Mouse (Mus musculus) midbrain, embryonic 12.5 days (tissue): ENCODE measurements around the gene Cyld. TPM values are rescaled to one million over a fixed set of nuclear protein-coding genes. Genes with fewer than 3 reads are reported as not detected.

Experiments
- ATAC-seq: fragments of 200-750 bp; cut with Nextera tagmentation; 2 replicates; pipeline ENCODE4 v1.8.0; 2017; ENCODE audit warnings: low read depth, moderate TSS enrichment, moderate library complexity; ENCODE audit not compliant: low FRiP score
- H3K27ac ChIP-seq: fragments of 300-500 bp; sonication (generic); replicated peaks from 2 replicates; pipeline ENCODE4 v1.5.1; 2016; ENCODE audit warnings: mild to moderate bottlenecking
- H3K27me3 ChIP-seq: fragments of 300-500 bp; sonication (generic); 2 replicates; pipeline ENCODE4 v1.6.1; 2016; ENCODE audit warnings: mild to moderate bottlenecking
- H3K36me3 ChIP-seq: fragments of 300-500 bp; sonication (generic); 2 replicates; pipeline ENCODE4 v1.6.1; 2016
- H3K4me1 ChIP-seq: fragments of 300-500 bp; sonication (generic); 2 replicates; pipeline ENCODE4 v1.6.1; 2016
- H3K4me2 ChIP-seq: fragments of 300-500 bp; sonication (generic); replicated peaks from 2 replicates; pipeline ENCODE4 v1.6.1; 2016; ENCODE audit warnings: mild to moderate bottlenecking, moderate library complexity
- H3K4me3 ChIP-seq: fragments of 300-500 bp; sonication (generic); 2 replicates; pipeline ENCODE4 v1.5.1; 2016; ENCODE audit warnings: mild to moderate bottlenecking
- H3K9ac ChIP-seq: fragments of 300-500 bp; sonication (generic); replicated peaks from 2 replicates; pipeline ENCODE4 v1.6.1; 2016; ENCODE audit warnings: mild to moderate bottlenecking, moderate library complexity
- H3K9me3 ChIP-seq: fragments of 300-500 bp; sonication (generic); 2 replicates; pipeline ENCODE4 v1.6.1; 2016; ENCODE audit warnings: mild to moderate bottlenecking
- WGBS: fragments of 180-500 bp; shearing (Covaris S2); methylation state at CpG from one replicate; pipeline ENCODE4 v1.1.7; 2016; 5-methylcytosine and 5-hydroxymethylcytosine counted together
- polyA plus RNA-seq: library from polyadenylated mRNA; unstranded; fragments of >200 nt; fragmentation: Nextera tagmentation; extraction: Ambion mirVana; gene quantifications from 2 replicates; pipeline ENCODE4 v1.2.1, GENCODE M21; 2016

Cyld gene
- polyA plus RNA-seq, 1 experiment from 2014 or later: 16.8 TPM

GRCm38 (mm10) chr8:88671575-88671974, 25.3 kb upstream of the Cyld start:
- whole genome bisulfite sequencing: 91% methylated on average over 10 of the region's 10 CpGs
- ATAC-seq: no peak
- H3K27me3 ChIP-seq: no peaks in the 10 kb centered on the region
- peaks cover 15% of the 10 kb centered on the region for H3K4me1 ChIP-seq
- H3K4me3 ChIP-seq: no peak overlapping the region
- no peaks in the 10 kb centered on the region for H3K36me3 ChIP-seq
- H3K4me2 ChIP-seq: no peak overlapping the region
- H3K9me3 ChIP-seq: no peaks in the 10 kb centered on the region
- H3K9ac ChIP-seq: no peak overlapping the region
- H3K27ac ChIP-seq: no peak overlapping the region

- Histone ChIP-seq H3K36me3 (no peaks in the 10 kb centered on the region), H3K27ac (no peak overlapping the region), H3K9me3 (no peaks in the 10 kb centered on the region), H3K4me1 (peaks cover 4% of the 10 kb centered on the region), H3K9ac (no peak overlapping the region), H3K27me3 (no peaks in the 10 kb centered on the region), H3K4me2 (no peak overlapping the region), H3K4me3 (no peak overlapping the region)
- ATAC-seq: no peak
- WGBS: 86% methylated on average over 5 of the region's 5 CpGs
Observed at GRCm38 (mm10) chr8:88673859-88674258, 23.0 kb upstream of the Cyld start.

GRCm38 (mm10) chr8:88675372-88676165, 21.3 kb upstream of the Cyld start:
- H3K27ac ChIP-seq: no peak overlapping the region
- no peaks in the 10 kb centered on the region for H3K27me3 ChIP-seq
- H3K4me3 ChIP-seq: no peak overlapping the region
- H3K4me1 ChIP-seq: no peaks in the 10 kb centered on the region
- H3K9ac ChIP-seq: no peak overlapping the region
- no peak overlapping the region for H3K4me2 ChIP-seq
- WGBS: 86% methylated on average over 12 of the region's 12 CpGs
- no peaks in the 10 kb centered on the region for H3K36me3 ChIP-seq
- no peaks in the 10 kb centered on the region for H3K9me3 ChIP-seq
- no peak for ATAC-seq

- no peak overlapping the region for H3K9ac ChIP-seq
- H3K36me3 ChIP-seq: no peaks in the 10 kb centered on the region
- ATAC-seq: no peak
- no peaks in the 10 kb centered on the region for H3K9me3 ChIP-seq
- no peak overlapping the region for H3K4me3 ChIP-seq
- H3K4me1 ChIP-seq: no peaks in the 10 kb centered on the region
- H3K27me3 ChIP-seq: no peaks in the 10 kb centered on the region
- no peak overlapping the region for H3K27ac ChIP-seq
- 85% methylated on average over 8 of the region's 8 CpGs for WGBS
- no peak overlapping the region for H3K4me2 ChIP-seq
Observed at GRCm38 (mm10) chr8:88677071-88677470, 19.8 kb upstream of the Cyld start.

GRCm38 (mm10) chr8:88680566-88680965, 16.3 kb upstream of the Cyld start:
- Histone ChIP-seq H3K27me3 (no peaks in the 10 kb centered on the region), H3K4me3 (no peak overlapping the region), H3K9me3 (no peaks in the 10 kb centered on the region), H3K27ac (no peak overlapping the region), H3K4me2 (no peak overlapping the region), H3K9ac (no peak overlapping the region), H3K36me3 (no peaks in the 10 kb centered on the region), H3K4me1 (no peaks in the 10 kb centered on the region)
- 87% methylated on average over 2 of the region's 2 CpGs for WGBS
- ATAC-seq: no peak

GRCm38 (mm10) chr8:88681046-88681445, 15.8 kb upstream of the Cyld start:
- no peak for ATAC-seq
- WGBS: 92% methylated on average over 8 of the region's 8 CpGs
- H3K9ac ChIP-seq: no peak overlapping the region

GRCm38 (mm10) chr8:88683656-88684289, 13.1 kb upstream of the Cyld start:
- no peak overlapping the region for H3K9ac ChIP-seq
- H3K9me3 ChIP-seq: no peaks in the 10 kb centered on the region
- H3K4me3 ChIP-seq: no peak overlapping the region
- no peak overlapping the region for H3K4me2 ChIP-seq
- H3K4me1 ChIP-seq: no peaks in the 10 kb centered on the region
- ATAC-seq: no peak
- H3K36me3 ChIP-seq: no peaks in the 10 kb centered on the region
- no peak overlapping the region for H3K27ac ChIP-seq
- WGBS: 87% methylated on average over 7 of the region's 7 CpGs
- H3K27me3 ChIP-seq: no peaks in the 10 kb centered on the region

More at GRCm38 (mm10) chr8:88681046-88681445, 15.8 kb upstream of the Cyld start:
- H3K9me3 ChIP-seq: no peaks in the 10 kb centered on the region
- H3K36me3 ChIP-seq: no peaks in the 10 kb centered on the region
- H3K27ac ChIP-seq: no peak overlapping the region
- no peaks in the 10 kb centered on the region for H3K4me1 ChIP-seq
- H3K4me3 ChIP-seq: no peak overlapping the region
- no peaks in the 10 kb centered on the region for H3K27me3 ChIP-seq
- no peak overlapping the region for H3K4me2 ChIP-seq

GRCm38 (mm10) chr8:88686226-88686905, 10.5 kb upstream of the Cyld start:
- no peak overlapping the region for H3K9ac ChIP-seq
- H3K27ac ChIP-seq: no peak overlapping the region
- no peak for ATAC-seq
- no peak overlapping the region for H3K4me2 ChIP-seq
- H3K36me3 ChIP-seq: no peaks in the 10 kb centered on the region
- H3K4me1 ChIP-seq: no peaks in the 10 kb centered on the region
- no peaks in the 10 kb centered on the region for H3K27me3 ChIP-seq
- WGBS: 73% methylated on average over 9 of the region's 9 CpGs
- H3K4me3 ChIP-seq: no peak overlapping the region
- H3K9me3 ChIP-seq: no peaks in the 10 kb centered on the region

GRCm38 (mm10) chr8:88686906-88687235, 10.0 kb upstream of the Cyld start:
- 85% methylated on average over 8 of the region's 8 CpGs for WGBS
- Histone ChIP-seq H3K4me3 (no peak overlapping the region), H3K27me3 (no peaks in the 10 kb centered on the region), H3K4me2 (no peak overlapping the region), H3K9ac (no peak overlapping the region), H3K9me3 (no peaks in the 10 kb centered on the region), H3K4me1 (no peaks in the 10 kb centered on the region), H3K36me3 (no peaks in the 10 kb centered on the region), H3K27ac (no peak overlapping the region)
- no peak for ATAC-seq

GRCm38 (mm10) chr8:88689151-88689550, 7.7 kb upstream of the Cyld start:
- 83% methylated on average over 6 of the region's 6 CpGs for WGBS
- H3K27me3 ChIP-seq: 0 out of 2 replicates have a peak, but pooled peaks cover 3% of the 10 kb centered on the region
- no peaks in the 10 kb centered on the region for H3K36me3 ChIP-seq
- H3K9ac ChIP-seq: no peak overlapping the region
- H3K4me1 ChIP-seq: no peaks in the 10 kb centered on the region
- no peak overlapping the region for H3K4me2 ChIP-seq
- H3K9me3 ChIP-seq: no peaks in the 10 kb centered on the region
- ATAC-seq: no peak
- no peak overlapping the region for H3K4me3 ChIP-seq
- no peak overlapping the region for H3K27ac ChIP-seq

- no peak overlapping the region for H3K27ac ChIP-seq
- H3K9ac ChIP-seq: no peak overlapping the region
- H3K27me3 ChIP-seq: 0 out of 2 replicates have a peak, but pooled peaks cover 4% of the 10 kb centered on the region
- no peaks in the 10 kb centered on the region for H3K4me1 ChIP-seq
- no peaks in the 10 kb centered on the region for H3K36me3 ChIP-seq
- H3K4me2 ChIP-seq: no peak overlapping the region
- H3K9me3 ChIP-seq: no peaks in the 10 kb centered on the region
- no peak overlapping the region for H3K4me3 ChIP-seq
- ATAC-seq: no peak
- 94% methylated on average over 6 of the region's 6 CpGs for WGBS
Observed at GRCm38 (mm10) chr8:88689891-88690290, 6.9 kb upstream of the Cyld start.

- H3K4me3 ChIP-seq: no peak overlapping the region
- no peak for ATAC-seq
Observed at GRCm38 (mm10) chr8:88691342-88691948, 5.4 kb upstream of the Cyld start.

More at GRCm38 (mm10) chr8:88691342-88691948, 5.4 kb upstream of the Cyld start:
- H3K27ac ChIP-seq: no peak overlapping the region
- H3K36me3 ChIP-seq: no peaks in the 10 kb centered on the region
- H3K4me1 ChIP-seq: 0 out of 2 replicates have a peak, but pooled peaks cover 6% of the 10 kb centered on the region
- H3K27me3 ChIP-seq: peaks cover 4% of the 10 kb centered on the region; the same call in 1 of the 2 replicates
- no peaks in the 10 kb centered on the region for H3K9me3 ChIP-seq
- no peak overlapping the region for H3K9ac ChIP-seq
- H3K4me2 ChIP-seq: no peak overlapping the region
- WGBS: 69% methylated on average over 4 of the region's 4 CpGs
